Mouse (Mus musculus) spleen, adult 2 months (tissue): ENCODE results near the gene Aspg.

ENCODE experiments used
- CTCF ChIP-seq: fragments of 200-500 bp; IDR thresholded peaks from 2 replicates; pipeline ENCODE4 v1.5.1; 2011; ENCODE audit warnings: mild to moderate bottlenecking, inconsistent platforms; ENCODE audit not compliant: insufficient read depth, insufficient read length, insufficient replicate concordance; ENCODE audit errors: extremely low read depth
- POLR2A ChIP-seq: fragments of 200-500 bp; IDR thresholded peaks from 2 replicates; pipeline ENCODE4 v1.6.1; 2011; ENCODE audit warnings: low read depth, low read length, inconsistent platforms

DNA sequence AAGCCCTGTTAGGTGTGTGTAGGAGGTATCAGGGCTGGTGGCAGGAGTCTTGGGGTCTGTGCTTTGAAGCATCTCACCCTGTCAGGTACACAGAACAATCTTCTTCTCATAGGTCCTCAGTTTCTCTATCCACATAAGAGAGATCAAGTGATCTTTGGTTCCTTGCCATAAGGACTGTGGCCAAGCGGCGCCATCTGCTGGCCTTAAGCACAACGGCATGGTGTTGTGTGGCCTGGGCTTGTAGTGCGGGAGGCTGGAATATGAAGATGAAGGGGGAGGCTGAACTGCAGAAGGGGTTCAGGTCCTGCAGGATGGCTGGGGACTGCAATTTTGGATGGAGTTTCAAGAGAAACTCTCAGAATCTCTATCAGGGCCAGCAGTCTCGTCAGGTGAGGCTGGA lies 33.8 kb downstream of the Aspg start:
- TF ChIP-seq CTCF (peak; percentile 86; the same call in 1 of the 2 replicates), POLR2A (no peak)
